Mouse (Mus musculus): ENCODE measurements around the gene BC061212.
"Not testable (repeated sequence)": the region's sequence is repeated elsewhere in the genome, so short reads cannot be mapped to it uniquely, and the experiment has no call there.

Gene BC061212

DNA sequence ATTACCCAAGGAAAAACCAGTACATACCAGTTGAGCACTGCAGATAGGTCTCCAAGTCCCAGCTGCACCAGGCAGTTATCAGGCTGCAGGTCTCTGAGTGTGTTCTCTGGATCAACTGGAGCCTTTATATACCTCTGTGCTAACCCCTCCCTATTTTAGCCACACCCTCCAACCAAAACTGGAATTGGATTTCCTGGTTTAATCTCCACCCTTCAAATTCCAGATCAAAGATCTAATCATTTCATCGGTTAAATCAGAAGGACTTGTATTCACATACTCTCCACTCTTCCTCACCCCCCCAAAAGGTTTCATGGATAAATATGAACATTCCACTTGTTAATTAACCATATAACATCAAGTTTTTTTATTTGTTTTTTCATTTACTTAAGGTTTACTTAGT, at the start of gene BC061212:
Gene BC061212, minus strand, starts transcription at position 101 of the 400 bp plus-strand sequence.
- DNase-seq (ENCODE audit: low spot score), result not testable (repeated sequence)

DNA sequence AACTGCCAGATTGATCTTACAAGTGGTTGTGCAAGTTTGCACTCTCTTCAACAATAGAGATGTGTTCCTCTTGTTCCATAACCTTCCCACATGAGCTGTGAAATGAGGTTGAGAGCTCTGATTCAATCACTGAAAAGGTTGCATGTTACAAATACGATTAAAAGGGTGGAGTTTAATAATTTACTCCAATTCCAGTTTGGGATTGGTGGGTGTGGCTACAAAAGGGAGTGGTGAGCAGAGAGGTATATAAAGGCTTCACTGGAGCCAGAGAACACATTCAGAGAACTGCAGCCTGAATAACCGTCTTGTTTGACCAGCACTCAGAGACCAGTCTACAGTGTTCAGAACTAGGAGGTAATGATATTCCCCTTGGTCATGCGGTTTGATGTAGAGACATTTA, 5.7 kb upstream of the BC061212 start, which contains the start of gene Gm6351:
Gene Gm6351, plus strand, starts transcription at position 301 of the 400 bp plus-strand sequence.
- DNase-seq (ENCODE audit: low spot score), result not testable (repeated sequence)
